8 mouse cellular contexts compared by ENCODE assay signal in genomic region chr10:81996742-81997536, GRCm38 (mm10). TPM values are rescaled to one million over a fixed set of nuclear protein-coding genes. Genes with fewer than 3 reads are reported as not detected.
A peak's percentile ranks its signal among the peaks of the same experiment; 100 is the strongest.
DNase-seq lines count a peak whose midpoint lies in the region; ATAC-seq and TF ChIP-seq lines count a peak whose summit lies in the region.
"Not testable (repeated sequence)": the region's sequence is repeated elsewhere in the genome, so short reads cannot be mapped to it uniquely, and the experiment has no call there.

No protein-coding gene starts in this region.

- 1% methylated on average over 14 of the region's 48 CpGs for WGBS in forebrain, embryonic 15.5 days
- 0% methylated on average over 14 of the region's 48 CpGs for WGBS in large intestine, adult 2 months
- 0% methylated on average over 12 of the region's 48 CpGs for WGBS in liver, embryonic 16.5 days (ENCODE audit: insufficient replicate concordance)
- WGBS in neural tube, embryonic 12.5 days: 2% methylated on average over 14 of the region's 48 CpGs

- H3K4me1 ChIP-seq in G1E (ENCODE audit: insufficient read depth, low read depth, low read length); forebrain, embryonic 15.5 days; liver, embryonic 16.5 days (ENCODE audit: control insufficient read depth, low read depth, low read length); neural tube, embryonic 12.5 days: not testable (repeated sequence)

- peak; percentile 100 for ATAC-seq in G1E (ENCODE audit: extremely low read depth, insufficient number of reproducible peaks, low FRiP score, poor library complexity, severe bottlenecking)
- ATAC-seq in forebrain, embryonic 15.5 days (replicated peaks): peak; percentile 100
- peak; percentile 98 for ATAC-seq in liver, embryonic 16.5 days (ENCODE audit: low read depth)
- peak; percentile 100 for ATAC-seq in neural tube, embryonic 12.5 days (ENCODE audit: low FRiP score, low read depth)

- not testable (repeated sequence) for H3K27me3 ChIP-seq in G1E (ENCODE audit: insufficient read depth, low read length); forebrain, embryonic 15.5 days; liver, embryonic 16.5 days (ENCODE audit: control insufficient read depth, insufficient read depth, low read depth, low read length); neural tube, embryonic 12.5 days (replicated peaks)

- H3K27ac ChIP-seq in forebrain, embryonic 15.5 days (replicated peaks): peak overlapping the region; percentile 54
- not testable (repeated sequence) for H3K27ac ChIP-seq in liver, embryonic 16.5 days (ENCODE audit: low read length); neural tube, embryonic 12.5 days

- intact Hi-C loops in heart, postnatal 25 days (cut with DNase I): not testable (repeated sequence)

- H3K9ac ChIP-seq in forebrain, embryonic 15.5 days (replicated peaks): 0 out of 2 replicates have a peak overlapping the region, but pooled peaks have one; percentile 15
- H3K9ac ChIP-seq in liver, embryonic 16.5 days (ENCODE audit: low read depth, low read length); neural tube, embryonic 12.5 days: not testable (repeated sequence)

- peak; percentile 23 for DNase-seq in G1E (ENCODE audit: low spot score)
- peak; percentile 65 to 73 for DNase-seq in cerebellum, adult 18-20 months
- peak; percentile 44 for DNase-seq in heart, postnatal 25 days (ENCODE audit: low spot score)
- DNase-seq in large intestine, adult 2 months (ENCODE audit: low read depth, low spot score): peak; percentile 48
- DNase-seq in telencephalon, adult 2 months (ENCODE audit: low read depth, low spot score): peak; percentile 81

- not testable (repeated sequence) for H3K9me3 ChIP-seq in G1E (replicated peaks); forebrain, embryonic 15.5 days; liver, embryonic 16.5 days (replicated peaks; ENCODE audit: control insufficient read depth, low read length)
- H3K9me3 ChIP-seq in neural tube, embryonic 12.5 days: peaks cover 10% of the 10 kb centered on the region

- TF ChIP-seq CTCF in G1E (IDR thresholded peaks at IDR 0.05; ENCODE audit: low read depth, low read length): not testable (repeated sequence)

- H3K4me3 ChIP-seq in G1E (ENCODE audit: low read depth, low read length): peak overlapping the region; percentile 63
- peak overlapping the region; percentile 37 for H3K4me3 ChIP-seq in forebrain, embryonic 15.5 days
- H3K4me3 ChIP-seq in liver, embryonic 16.5 days (ENCODE audit: low read depth, low read length): peak overlapping the region; percentile 50
- peak overlapping the region; percentile 32 for H3K4me3 ChIP-seq in neural tube, embryonic 12.5 days

- H3K36me3 ChIP-seq in G1E (replicated peaks); liver, embryonic 16.5 days (ENCODE audit: control insufficient read depth, insufficient read depth): not testable (repeated sequence)
- peaks cover 19% of the 10 kb centered on the region for H3K36me3 ChIP-seq in forebrain, embryonic 15.5 days
- H3K36me3 ChIP-seq in neural tube, embryonic 12.5 days: peaks cover 20% of the 10 kb centered on the region

- peak overlapping the region; percentile 40 for H3K4me2 ChIP-seq in forebrain, embryonic 15.5 days (replicated peaks)
- peak overlapping the region; percentile 52 for H3K4me2 ChIP-seq in liver, embryonic 16.5 days (ENCODE audit: low read depth, low read length)
- peak overlapping the region; percentile 52 for H3K4me2 ChIP-seq in neural tube, embryonic 12.5 days (replicated peaks)

RNA-seq across cellular contexts. Expression of gene Zfp873, which starts 51.0 kb away (rescaled TPM):
- total RNA-seq in G1E (2014; fragmentation: Nextera tagmentation) (10.7 and 10.9 TPM in 2 replicates), G1E (2017) (10.3 and 12.8 TPM in 2 replicates)
- 0.40 and 0.52 TPM in 2 replicates for polyA plus RNA-seq in G1E (2012)
- polyA plus RNA-seq in forebrain, embryonic 15.5 days (2015; fragmentation: Nextera tagmentation; extraction: Ambion mirVana): 17.4 and 18.9 TPM in 2 replicates
- 1 to 10 TPM; 4.2 to 6.2 TPM for total RNA-seq in heart, postnatal 25 days (2021)
- polyA plus RNA-seq in large intestine, adult 2 months (2012; rRNA removed): 2.0 and 2.5 TPM in 2 replicates
- 2.0 and 2.3 TPM in 2 replicates for polyA plus RNA-seq in liver, embryonic 16.5 days (2015; fragmentation: Nextera tagmentation; extraction: Ambion mirVana)
- polyA plus RNA-seq in neural tube, embryonic 12.5 days (2016; fragmentation: Nextera tagmentation; extraction: Ambion mirVana): 12.9 and 14.7 TPM in 2 replicates

Comparison
In these comparisons a context has a peak if more than half of its experiments do, and no peak if none do; other contexts are left out.
1. DNase-seq: peak in every context shown above with its lines; median percentile 81 in telencephalon, adult 2 months; 69 in cerebellum, adult 18-20 months; 48 in large intestine, adult 2 months; 44 in heart, postnatal 25 days; 23 in G1E.